Mouse (Mus musculus) megakaryocyte, embryonic 14.5 days (primary cell): ENCODE data around the gene Pilra.
"Not testable (repeated sequence)": the region's sequence is repeated elsewhere in the genome, so short reads cannot be mapped to it uniquely, and the experiment has no call there.

ENCODE experiments used
- FLI1 ChIP-seq: IDR thresholded peaks from 2 replicates; pipeline ENCODE4 v1.6.1; 2012; ENCODE audit warnings: low read length, inconsistent platforms, mixed read lengths
- GATA1 ChIP-seq: IDR thresholded peaks from 3 replicates; pipeline ENCODE4 v1.6.1; 2012; ENCODE audit warnings: mixed read lengths, low read length, inconsistent platforms, borderline replicate concordance

- not testable (repeated sequence) for TF ChIP-seq GATA1, FLI1
Measured at GRCm38 (mm10) chr5:137856870-137857269, 20.8 kb upstream of the Pilra start.
